Mouse (Mus musculus): ENCODE data around the gene Iffo2. TPM values are rescaled to one million over a fixed set of nuclear protein-coding genes. Genes with fewer than 3 reads are reported as not detected.

The Iffo2 gene
- polyA plus RNA-seq, 1 experiment from 2014 or later: 4.2 TPM

DNA sequence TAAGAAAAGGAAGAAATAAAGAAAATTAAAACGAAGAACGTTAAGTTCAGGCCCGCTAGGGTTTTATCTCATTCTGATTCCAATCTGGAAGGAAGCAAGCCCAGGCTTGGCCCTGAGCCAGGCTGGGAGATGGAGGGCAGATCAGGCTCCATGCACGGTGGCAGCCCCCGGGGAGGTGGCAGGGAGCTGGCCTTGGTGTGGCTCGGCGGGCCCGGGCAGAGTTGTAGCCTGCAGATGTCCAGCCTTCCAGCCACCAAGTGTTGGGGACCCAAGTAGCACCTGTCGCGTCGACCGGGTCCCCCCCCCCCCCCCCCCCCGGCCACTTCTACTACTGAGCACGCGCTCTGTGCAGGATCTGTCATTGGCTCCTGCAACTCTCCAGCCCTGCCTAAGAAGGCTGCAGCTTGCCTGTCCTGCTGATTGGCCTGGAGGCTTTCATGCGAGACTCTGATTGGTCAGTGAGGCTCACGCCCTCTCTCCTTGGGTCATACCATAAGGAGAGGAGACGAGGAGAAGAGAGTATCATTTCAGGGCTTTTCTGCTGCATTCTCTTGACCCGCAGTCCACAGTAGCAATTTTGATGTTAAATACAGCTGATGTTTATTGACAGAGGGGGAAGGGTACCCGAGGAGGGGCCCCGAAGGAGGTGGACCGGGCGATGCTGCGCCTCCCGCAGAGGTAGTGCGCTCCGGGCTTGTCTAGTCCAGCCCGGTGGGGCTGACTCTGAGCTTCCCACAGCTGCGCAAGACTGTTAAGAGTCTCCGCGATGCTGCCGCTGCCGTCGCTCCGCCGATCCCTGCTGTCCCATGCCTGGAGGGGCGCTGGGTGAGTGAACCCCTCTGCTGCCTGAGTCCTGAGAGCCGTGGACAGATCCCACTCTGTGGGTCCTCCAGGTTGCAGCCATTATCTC is 92.3 kb downstream of the Iffo2 start, which contains the start of gene Aldh4a1:
Aldh4a1 (plus strand) TSS at position 494 of the 910 bp plus-strand sequence.
- DNase-seq (ENCODE audit: low spot score): peak; percentile 91
- H3K9me3 ChIP-seq: no peaks in the 10 kb centered on the region
- peak within 1 kb of the TSS; percentile 85 for H3K4me3 ChIP-seq
- peaks cover 29% of the 10 kb centered on the region for H3K4me1 ChIP-seq
- under 1% methylated on average over 37 of the region's 38 CpGs for WGBS
- H3K36me3 ChIP-seq (replicated peaks): peaks cover 3% of the 10 kb centered on the region; the same call in 1 of the 2 replicates
- H3K27me3 ChIP-seq (replicated peaks; ENCODE audit: low read depth, poor library complexity, severe bottlenecking): no peaks in the 10 kb centered on the region
- H3K27ac ChIP-seq (replicated peaks): peak within 1 kb of the TSS; percentile 95

DNA sequence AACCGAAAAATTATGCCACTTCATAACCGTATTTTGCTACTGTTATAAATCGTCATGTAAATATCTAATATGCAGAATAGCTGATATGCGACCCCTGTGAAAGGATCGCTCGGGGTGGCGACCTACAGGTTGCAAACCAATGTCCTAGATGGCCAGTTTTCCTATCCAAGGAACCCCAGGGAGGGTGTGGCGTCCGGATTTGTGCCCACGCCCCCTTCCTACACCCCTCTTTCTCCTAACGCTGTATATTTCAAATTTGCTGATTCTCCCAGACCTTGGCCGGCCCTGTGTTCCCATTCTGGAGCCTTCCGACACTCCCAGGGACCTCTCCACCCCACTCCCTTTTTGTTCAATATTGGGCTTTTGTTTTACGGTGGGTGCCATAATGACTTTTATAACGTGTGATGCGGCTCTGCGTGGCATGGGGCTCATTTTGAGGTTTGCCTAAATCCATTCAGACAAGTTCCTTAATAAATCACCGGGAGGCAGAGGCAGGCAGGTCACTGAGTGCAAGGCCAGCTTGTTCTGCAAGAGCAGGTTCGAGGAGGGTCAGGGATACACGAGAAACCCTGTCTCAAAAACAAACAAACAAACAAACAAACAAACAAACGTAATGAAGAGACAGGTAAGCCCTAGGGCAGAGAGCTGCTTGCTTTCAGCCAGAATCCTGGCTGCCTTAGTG is 93.2 kb downstream of the Iffo2 start:
- no peaks in the 10 kb centered on the region for H3K27me3 ChIP-seq (replicated peaks; ENCODE audit: low read depth, poor library complexity, severe bottlenecking)
- peak overlapping the region; percentile 95 for H3K27ac ChIP-seq (replicated peaks)
- 0 out of 2 replicates have a peak, but pooled peaks cover 5% of the 10 kb centered on the region for H3K36me3 ChIP-seq (replicated peaks)
- DNase-seq (ENCODE audit: low spot score): no peak
- WGBS: 33% methylated on average over 21 of the region's 21 CpGs
- H3K9me3 ChIP-seq: no peaks in the 10 kb centered on the region
- peaks cover 29% of the 10 kb centered on the region for H3K4me1 ChIP-seq
- H3K4me3 ChIP-seq: peak overlapping the region; percentile 85

DNA sequence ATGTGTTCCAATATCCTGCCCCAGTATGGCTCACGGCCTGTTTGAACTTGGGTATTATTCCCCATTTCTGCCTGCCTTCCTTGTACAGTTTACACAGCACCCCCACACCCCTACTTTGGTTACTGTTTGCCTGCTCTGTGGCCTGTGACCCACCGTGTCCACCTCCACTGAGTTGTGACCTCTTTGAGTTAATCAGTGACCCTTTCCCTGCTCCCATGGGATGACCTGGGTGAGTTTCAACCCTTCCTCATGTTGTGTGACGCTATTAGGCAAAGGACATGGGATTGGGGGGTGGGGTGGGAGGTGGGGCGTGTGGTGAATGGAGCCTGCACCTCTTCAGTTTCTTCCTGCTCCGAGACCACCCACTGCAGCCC is 93.8 kb downstream of the Iffo2 start:
- peaks cover 29% of the 10 kb centered on the region for H3K4me1 ChIP-seq
- H3K27me3 ChIP-seq (replicated peaks; ENCODE audit: low read depth, poor library complexity, severe bottlenecking): no peaks in the 10 kb centered on the region
- no peak overlapping the region for H3K27ac ChIP-seq (replicated peaks)
- peaks cover 8% of the 10 kb centered on the region; the same call in 1 of the 2 replicates for H3K36me3 ChIP-seq (replicated peaks)
- peak overlapping the region; percentile 85; the same call in 1 of the 2 replicates for H3K4me3 ChIP-seq
- no peak for DNase-seq (ENCODE audit: low spot score)
- 60% methylated on average over 5 of the region's 5 CpGs for WGBS
- H3K9me3 ChIP-seq: no peaks in the 10 kb centered on the region

DNA sequence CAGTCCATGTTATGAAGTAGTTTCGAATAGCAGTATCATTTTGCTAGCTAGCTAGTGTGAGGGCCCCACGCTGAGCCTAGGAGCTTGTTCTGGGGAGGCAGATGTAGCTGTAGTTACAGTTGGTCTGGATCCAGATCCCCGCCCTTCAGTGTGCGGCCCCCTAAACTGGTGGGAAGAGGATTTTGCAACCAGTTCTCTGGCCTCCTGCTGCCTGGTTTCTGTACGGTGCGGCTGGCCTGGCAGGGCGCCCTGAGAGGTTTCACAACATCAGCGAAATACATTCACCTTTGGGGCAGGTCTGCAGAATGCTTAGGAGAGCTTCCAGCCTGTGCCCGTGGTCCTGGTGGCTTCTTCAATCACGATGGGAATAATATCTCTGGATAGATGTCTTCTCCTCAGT is 94.4 kb downstream of the Iffo2 start:
- no peak overlapping the region for H3K27ac ChIP-seq (replicated peaks)
- H3K9me3 ChIP-seq: no peaks in the 10 kb centered on the region
- peaks cover 12% of the 10 kb centered on the region; the same call in 1 of the 2 replicates for H3K36me3 ChIP-seq (replicated peaks)
- H3K27me3 ChIP-seq (replicated peaks; ENCODE audit: low read depth, poor library complexity, severe bottlenecking): no peaks in the 10 kb centered on the region
- no peak overlapping the region; the same call in 1 of the 2 replicates for H3K4me3 ChIP-seq
- no peak for DNase-seq (ENCODE audit: low spot score)
- 89% methylated on average over 10 of the region's 10 CpGs for WGBS
- peaks cover 29% of the 10 kb centered on the region for H3K4me1 ChIP-seq

DNA sequence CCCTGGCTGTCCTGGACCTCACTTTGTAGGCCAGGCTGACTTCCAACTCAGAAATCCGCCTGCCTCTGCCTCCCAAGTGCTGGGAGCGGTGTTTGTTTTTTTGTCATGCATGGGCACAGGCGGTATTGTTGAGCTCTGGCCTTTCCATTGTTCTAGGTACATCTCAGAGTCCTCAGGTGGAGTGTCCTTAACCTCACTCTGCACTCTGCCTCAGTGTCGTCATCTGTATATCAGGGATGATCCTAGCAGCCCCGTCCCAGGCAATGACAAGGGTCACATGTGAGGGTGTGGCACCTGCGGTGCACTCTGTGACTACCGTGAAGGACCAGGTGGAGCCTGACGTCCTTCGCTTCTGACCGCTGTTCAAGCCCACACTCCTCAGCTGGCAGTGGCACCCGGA is 97.0 kb downstream of the Iffo2 start:
- Histone ChIP-seq H3K4me1 (peaks cover 23% of the 10 kb centered on the region), H3K27me3 (replicated peaks; ENCODE audit: low read depth, poor library complexity, severe bottlenecking) (no peaks in the 10 kb centered on the region), H3K4me3 (no peak overlapping the region), H3K27ac (replicated peaks) (no peak overlapping the region), H3K9me3 (no peaks in the 10 kb centered on the region), H3K36me3 (replicated peaks) (peaks cover 15% of the 10 kb centered on the region; the same call in 1 of the 2 replicates)
- 95% methylated on average over 11 of the region's 11 CpGs for WGBS
- DNase-seq (ENCODE audit: low spot score): no peak

DNA sequence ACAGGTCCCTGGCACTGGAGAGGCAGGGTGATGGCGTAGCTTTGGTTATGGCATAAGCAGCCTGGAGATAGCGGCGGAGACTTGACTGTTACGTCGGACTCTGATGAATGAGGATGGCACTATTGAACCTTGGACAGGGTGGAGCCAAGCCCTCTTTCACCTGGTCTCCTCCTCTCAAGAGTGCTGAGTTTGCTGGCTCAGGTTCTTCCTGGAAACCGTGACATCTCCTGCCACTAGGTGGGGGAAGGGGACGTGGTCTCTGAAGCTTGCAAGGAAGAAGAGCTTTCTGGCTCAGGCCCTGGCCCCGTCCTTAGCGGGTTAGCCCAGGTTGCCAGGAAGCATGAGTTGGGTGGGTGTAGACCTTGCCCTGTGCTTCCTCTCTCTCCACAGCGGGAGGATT is 99.8 kb downstream of the Iffo2 start:
- H3K9me3 ChIP-seq: no peaks in the 10 kb centered on the region
- H3K4me3 ChIP-seq: no peak overlapping the region
- H3K4me1 ChIP-seq: no peaks in the 10 kb centered on the region
- H3K27ac ChIP-seq (replicated peaks): no peak overlapping the region
- H3K27me3 ChIP-seq (replicated peaks; ENCODE audit: low read depth, poor library complexity, severe bottlenecking): no peaks in the 10 kb centered on the region
- no peak for DNase-seq (ENCODE audit: low spot score)
- 73% methylated on average over 10 of the region's 10 CpGs for WGBS
- peaks cover 15% of the 10 kb centered on the region for H3K36me3 ChIP-seq (replicated peaks)

DNA sequence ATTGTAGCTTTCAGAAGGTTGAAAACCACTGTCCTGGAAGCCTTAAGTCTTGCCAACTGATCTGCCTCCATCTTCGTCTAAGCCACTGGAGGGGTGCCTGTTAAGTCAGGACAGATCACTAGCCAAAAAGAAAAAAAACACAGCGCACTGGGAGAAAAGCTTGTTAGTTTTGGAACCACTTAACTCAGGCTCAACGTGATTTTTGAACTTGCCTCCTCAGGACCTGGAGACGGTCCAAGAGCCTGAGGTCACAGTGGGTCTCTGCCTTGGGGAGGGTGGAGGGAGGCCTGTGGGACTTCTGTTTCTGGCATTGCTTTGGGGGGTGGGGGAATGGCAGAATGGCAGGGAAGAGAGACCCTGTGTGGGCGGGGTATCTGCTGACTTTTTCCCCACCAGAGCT is 100.8 kb downstream of the Iffo2 start:
- Histone ChIP-seq H3K27ac (replicated peaks) (no peak overlapping the region), H3K9me3 (no peaks in the 10 kb centered on the region), H3K36me3 (replicated peaks) (peaks cover 22% of the 10 kb centered on the region), H3K4me1 (no peaks in the 10 kb centered on the region), H3K4me3 (no peak overlapping the region), H3K27me3 (replicated peaks; ENCODE audit: low read depth, poor library complexity, severe bottlenecking) (no peaks in the 10 kb centered on the region)
- WGBS: 79% methylated on average over 5 of the region's 5 CpGs
- no peak for DNase-seq (ENCODE audit: low spot score)

DNA sequence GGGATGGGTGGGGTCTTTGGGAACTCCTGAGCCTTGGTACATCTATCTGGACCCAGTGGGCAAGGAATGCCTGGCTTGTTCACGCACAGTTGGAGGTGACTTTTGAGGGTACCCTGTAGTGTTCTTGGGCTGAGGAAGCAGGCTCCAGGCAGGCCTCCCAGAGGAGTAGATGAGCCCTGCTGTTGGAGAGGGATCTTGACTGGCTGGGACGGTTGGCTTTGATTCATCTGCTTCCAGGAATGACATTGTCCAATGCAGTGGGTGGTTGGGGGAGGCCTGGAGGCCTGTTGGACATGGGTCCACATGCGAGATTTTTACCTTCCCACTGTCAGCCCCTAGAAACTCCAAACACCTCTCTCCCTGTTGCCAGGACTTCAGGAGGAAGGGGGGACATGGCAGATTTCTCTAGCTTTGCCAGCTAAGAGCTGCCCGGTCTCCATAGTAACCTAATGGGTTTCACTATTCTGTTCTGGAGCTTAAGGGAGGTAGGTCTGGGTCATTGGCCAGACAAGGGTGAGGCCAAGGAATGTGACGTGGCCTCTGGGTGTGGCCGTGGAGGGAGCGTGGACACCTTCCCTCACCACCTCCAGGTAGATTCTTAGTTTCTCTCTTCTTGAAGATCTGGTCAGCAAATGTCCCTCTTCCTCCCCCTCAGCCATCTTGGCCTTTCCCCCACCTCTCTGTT is 101.4 kb downstream of the Iffo2 start:
- Histone ChIP-seq H3K36me3 (replicated peaks) (peaks cover 23% of the 10 kb centered on the region), H3K9me3 (no peaks in the 10 kb centered on the region), H3K4me1 (no peaks in the 10 kb centered on the region), H3K4me3 (no peak overlapping the region), H3K27ac (replicated peaks) (no peak overlapping the region; the same call in 1 of the 2 replicates), H3K27me3 (replicated peaks; ENCODE audit: low read depth, poor library complexity, severe bottlenecking) (no peaks in the 10 kb centered on the region)
- 92% methylated on average over 7 of the region's 7 CpGs for WGBS
- no peak for DNase-seq (ENCODE audit: low spot score)

DNA sequence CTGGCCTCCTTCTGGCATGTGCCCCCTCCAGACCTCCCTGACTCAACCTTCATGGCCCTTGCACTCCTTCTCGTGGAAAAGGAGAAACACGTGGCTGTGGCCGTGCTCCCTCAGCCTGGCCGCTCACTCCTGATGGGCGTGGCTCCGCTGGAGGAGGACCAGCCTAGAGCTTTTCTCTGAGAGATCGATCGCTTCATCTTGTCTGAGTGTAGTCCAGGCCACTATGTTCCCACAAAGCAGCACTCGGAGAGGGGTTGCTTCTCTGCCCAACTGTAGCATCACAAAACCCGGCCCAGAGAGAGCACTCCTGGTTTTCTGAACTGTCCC is 101.9 kb downstream of the Iffo2 start:
- DNase-seq (ENCODE audit: low spot score): no peak
- WGBS: 80% methylated on average over 10 of the region's 10 CpGs
- Histone ChIP-seq H3K27ac (replicated peaks) (no peak overlapping the region; the same call in 1 of the 2 replicates), H3K27me3 (replicated peaks; ENCODE audit: low read depth, poor library complexity, severe bottlenecking) (no peaks in the 10 kb centered on the region), H3K4me1 (no peaks in the 10 kb centered on the region), H3K36me3 (replicated peaks) (peaks cover 28% of the 10 kb centered on the region), H3K9me3 (no peaks in the 10 kb centered on the region), H3K4me3 (no peak overlapping the region)

DNA sequence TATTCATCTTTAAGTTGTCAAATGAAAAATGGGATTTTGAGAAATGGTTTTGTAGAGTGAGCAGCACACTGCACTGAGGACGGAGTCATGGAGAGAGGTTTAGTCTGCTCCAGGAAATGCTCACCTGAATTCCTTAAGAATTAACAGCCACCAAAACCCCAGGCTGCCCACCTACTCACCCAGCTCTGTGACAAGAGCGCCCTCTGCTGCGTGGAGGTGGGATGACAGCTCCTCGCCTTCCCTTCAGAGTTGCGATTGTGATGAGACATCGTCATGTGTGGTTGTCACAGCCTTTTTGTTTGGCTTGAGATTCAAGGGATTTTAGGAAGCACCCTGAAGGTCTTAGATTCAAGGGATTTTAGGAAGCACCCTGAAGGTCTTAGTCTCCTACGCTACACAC is 106.0 kb downstream of the Iffo2 start:
- WGBS: 29% methylated on average over 7 of the region's 7 CpGs
- H3K36me3 ChIP-seq (replicated peaks): peaks cover 17% of the 10 kb centered on the region
- H3K4me1 ChIP-seq: peaks cover 15% of the 10 kb centered on the region
- DNase-seq (ENCODE audit: low spot score): peak; percentile 81
- H3K4me3 ChIP-seq: no peak overlapping the region
- H3K9me3 ChIP-seq: no peaks in the 10 kb centered on the region
- no peak overlapping the region for H3K27ac ChIP-seq (replicated peaks)
- peaks cover 16% of the 10 kb centered on the region for H3K27me3 ChIP-seq (replicated peaks; ENCODE audit: low read depth, poor library complexity, severe bottlenecking)

DNA sequence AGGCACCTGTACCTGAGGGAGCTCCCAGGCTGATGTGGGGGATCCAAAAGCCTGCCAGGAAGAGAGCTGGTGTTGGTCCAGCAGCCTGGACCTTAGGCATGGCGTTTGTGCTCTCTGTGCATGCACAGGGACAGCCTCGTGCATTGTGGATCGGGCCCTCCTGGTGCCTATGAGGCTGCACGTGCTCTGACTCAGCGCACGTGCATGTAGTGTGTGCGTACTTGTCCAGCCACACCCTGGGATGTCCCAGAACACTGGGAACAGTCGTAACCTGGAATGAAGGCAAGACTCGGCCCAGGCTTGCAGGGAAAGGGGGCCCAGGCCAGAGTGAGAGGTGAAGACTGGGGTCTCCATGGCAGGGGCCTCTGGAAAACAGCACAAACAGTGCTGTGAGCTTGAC is 107.5 kb downstream of the Iffo2 start:
- H3K4me3 ChIP-seq: no peak overlapping the region
- H3K27ac ChIP-seq (replicated peaks): no peak overlapping the region
- H3K36me3 ChIP-seq (replicated peaks): peaks cover 17% of the 10 kb centered on the region
- WGBS: 86% methylated on average over 9 of the region's 9 CpGs
- no peak for DNase-seq (ENCODE audit: low spot score)
- peaks cover 28% of the 10 kb centered on the region for H3K4me1 ChIP-seq
- H3K9me3 ChIP-seq: no peaks in the 10 kb centered on the region
- peaks cover 31% of the 10 kb centered on the region for H3K27me3 ChIP-seq (replicated peaks; ENCODE audit: low read depth, poor library complexity, severe bottlenecking)

DNA sequence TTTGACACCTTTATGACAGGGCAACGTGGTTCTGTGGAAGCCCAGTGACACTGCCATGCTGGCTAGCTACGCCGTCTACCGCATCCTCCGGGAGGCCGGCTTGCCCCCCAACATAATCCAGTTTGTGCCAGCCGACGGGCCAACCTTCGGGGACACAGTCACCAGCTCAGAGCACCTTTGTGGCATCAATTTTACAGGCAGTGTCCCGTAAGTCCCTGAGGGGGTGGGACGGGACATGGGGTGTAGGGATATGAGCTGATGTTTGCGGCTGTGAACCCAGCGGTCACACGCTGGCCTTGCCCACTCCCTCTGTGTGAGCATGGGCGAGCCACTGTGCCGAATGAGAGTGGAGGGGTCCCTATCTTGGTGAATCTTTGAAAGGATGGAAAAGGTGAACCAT is 108.0 kb downstream of the Iffo2 start:
- peaks cover 36% of the 10 kb centered on the region for H3K27me3 ChIP-seq (replicated peaks; ENCODE audit: low read depth, poor library complexity, severe bottlenecking)
- no peak for DNase-seq (ENCODE audit: low spot score)
- 94% methylated on average over 16 of the region's 16 CpGs for WGBS
- no peaks in the 10 kb centered on the region for H3K9me3 ChIP-seq
- H3K27ac ChIP-seq (replicated peaks): no peak overlapping the region
- H3K36me3 ChIP-seq (replicated peaks): peaks cover 17% of the 10 kb centered on the region
- peaks cover 28% of the 10 kb centered on the region for H3K4me1 ChIP-seq
- no peak overlapping the region for H3K4me3 ChIP-seq

Data from embryonic facial prominence, embryonic 10.5 days (tissue).